Mouse (Mus musculus): ENCODE data around the gene Lgals1.
A peak's percentile ranks its signal among the peaks of the same experiment; 100 is the strongest.

Lgals1 gene

GRCm38 (mm10) chr15:78942663-78943062 is 16.1 kb downstream of the Lgals1 start:
- DNase-seq = peak; percentile 90

DNA sequence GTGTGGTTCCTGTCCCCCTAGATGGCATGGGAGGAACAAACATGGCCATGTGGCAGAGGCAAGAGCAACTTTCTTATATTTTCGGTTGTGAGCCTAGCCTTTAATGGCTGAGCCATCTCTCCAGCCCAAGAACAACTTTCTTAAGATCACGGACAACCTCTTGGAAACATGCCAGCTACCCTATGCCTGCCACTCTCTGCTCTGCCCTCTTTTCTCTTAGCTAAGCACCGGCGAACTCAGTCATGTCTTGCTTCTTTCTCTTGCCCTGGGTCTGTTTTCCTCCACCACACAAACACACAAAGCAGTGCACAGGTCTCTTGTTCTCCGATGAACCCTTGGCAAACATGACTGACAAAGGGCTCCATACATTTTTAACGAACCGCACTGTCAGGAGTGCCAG is 19.7 kb downstream of the Lgals1 start:
- no peak for DNase-seq

DNA sequence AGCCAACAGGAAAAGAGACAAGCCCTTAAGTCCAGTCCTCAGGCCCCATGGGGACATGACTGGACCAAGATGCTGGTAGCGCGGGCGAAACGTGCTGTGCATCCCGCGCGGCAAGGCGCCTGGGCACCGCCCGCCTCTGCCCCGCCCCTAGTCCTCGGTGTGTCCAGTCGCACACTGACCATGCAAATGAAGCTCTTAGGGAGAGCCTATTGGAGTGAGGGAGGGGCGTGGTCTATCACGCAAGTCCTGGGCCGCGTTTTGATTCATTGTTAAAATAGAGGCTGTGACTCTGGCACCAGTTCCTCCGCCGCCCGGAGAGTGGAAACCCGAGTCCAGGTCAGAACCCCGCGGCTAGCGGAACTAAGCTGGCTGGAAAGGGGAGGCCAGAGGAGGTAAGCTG is 21.1 kb downstream of the Lgals1 start, which contains the start of gene Triobp:
Gene Triobp, plus strand, starts transcription at position 68 of the 400 bp plus-strand sequence.
- DNase-seq = peak; percentile 94

DNA sequence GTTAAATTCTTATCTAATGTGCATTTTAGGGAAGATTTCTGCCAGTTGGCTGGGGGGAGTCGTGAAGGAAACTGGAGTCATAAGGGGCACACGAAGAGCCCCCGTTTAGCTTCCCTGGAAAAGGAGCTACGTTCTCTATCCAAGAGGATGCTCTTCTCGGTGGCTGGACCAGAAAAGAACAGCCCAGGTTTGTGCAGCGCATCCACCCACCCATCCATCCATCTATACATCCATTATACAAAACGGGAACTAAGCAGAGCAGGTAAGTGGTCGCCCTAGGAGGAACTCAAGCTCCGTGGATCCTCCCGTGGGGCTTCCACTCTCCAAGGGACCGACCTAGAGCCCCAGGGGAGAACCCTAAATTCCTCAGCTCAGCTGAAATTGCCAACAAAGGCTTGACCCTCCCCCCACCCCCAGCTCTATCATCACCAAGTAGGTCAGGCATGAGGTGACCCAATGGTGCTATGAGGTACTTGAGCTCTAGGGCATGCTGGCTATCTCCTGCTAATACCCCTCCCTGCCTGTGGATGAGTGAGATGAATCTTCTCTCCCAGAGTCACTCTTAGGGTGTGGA is 21.7 kb downstream of the Lgals1 start:
- no peak for DNase-seq

DNA sequence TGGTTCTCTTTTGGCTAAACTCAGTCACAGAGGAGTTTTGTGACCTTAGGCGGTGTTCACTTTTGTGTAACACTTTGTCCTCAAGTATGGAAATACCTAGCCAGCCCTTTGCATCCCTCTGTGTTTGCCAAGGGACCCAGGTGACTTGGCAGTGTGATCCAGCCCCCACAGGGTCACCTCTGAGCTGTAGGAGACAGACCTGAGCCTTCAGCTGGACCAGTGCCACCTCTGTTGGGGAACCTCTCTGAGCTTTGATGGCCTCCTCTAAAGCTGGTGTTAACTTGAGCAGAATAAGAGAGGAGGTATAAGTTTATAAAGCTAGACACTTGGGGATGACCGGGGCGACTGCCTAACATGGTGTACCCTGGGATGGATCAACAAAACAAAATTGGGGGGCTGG is 22.4 kb downstream of the Lgals1 start:
- DNase-seq = no peak

DNA sequence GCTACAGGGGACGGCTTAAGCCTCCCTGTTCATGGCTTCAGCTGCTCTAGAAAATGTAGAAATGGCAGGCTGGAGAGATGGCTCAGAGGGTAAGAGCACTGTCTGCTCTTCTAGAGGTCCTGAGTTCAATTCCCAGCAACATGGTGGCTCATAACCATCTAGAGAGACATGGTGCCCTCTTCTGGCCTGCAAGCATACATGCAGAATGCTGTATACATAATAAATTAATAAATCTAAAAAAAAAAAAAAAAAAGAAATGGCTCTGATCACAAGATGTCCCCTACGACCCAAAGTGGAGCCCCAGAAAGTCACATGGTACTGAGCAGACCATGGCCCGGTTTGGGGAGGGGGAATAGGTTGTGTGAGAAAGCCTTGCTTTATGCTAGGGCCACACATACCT is 29.1 kb downstream of the Lgals1 start:
- no peak for DNase-seq

GRCm38 (mm10) chr15:78956351-78956750 is 29.8 kb downstream of the Lgals1 start:
- peak; percentile 56 for DNase-seq

- DNase-seq = no peak
Observed at GRCm38 (mm10) chr15:78957021-78957420, 30.5 kb downstream of the Lgals1 start.

DNA sequence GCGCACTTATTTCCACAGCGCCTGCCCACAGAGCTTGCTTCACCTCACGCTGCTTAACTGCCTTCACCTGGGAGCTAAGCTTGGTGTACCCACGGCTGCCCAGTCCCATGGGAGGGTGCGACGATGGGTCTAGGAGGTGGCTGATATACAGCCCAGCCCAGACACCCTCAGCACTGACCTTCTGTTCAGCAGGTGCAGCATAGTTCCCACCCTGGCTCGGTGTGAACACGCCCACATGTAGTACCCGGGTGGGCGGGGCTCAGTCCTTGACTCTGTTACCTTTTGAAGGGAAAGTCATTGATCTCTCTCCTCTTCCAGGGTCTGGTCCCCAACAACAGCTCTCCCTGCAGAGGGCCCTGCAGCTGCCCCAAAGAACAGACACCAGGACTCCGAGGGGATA is 33.0 kb downstream of the Lgals1 start:
- DNase-seq = no peak

- DNase-seq = peak; percentile 60
Observed at GRCm38 (mm10) chr15:78960088-78960487, 33.6 kb downstream of the Lgals1 start.

DNA sequence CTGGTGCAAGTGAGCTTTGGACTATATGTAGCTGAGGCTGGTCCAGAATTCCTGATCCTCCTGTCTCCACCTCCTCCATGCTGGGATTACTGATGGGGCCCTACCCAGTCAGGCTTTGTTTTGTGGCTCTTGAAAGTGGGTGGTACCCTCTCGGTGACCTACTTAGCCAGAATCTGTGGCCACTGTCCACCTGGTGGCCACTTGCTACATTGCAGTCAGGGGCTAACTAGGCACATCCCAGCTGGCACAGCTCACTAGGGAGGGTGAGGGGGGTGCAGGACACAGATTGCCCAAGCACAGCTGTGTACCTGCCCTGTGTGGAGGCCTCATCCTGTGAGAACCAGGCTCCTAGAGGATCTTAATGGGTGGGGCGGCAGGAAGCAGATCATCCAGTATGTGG is 36.4 kb downstream of the Lgals1 start:
- peak; percentile 85 for DNase-seq

DNA sequence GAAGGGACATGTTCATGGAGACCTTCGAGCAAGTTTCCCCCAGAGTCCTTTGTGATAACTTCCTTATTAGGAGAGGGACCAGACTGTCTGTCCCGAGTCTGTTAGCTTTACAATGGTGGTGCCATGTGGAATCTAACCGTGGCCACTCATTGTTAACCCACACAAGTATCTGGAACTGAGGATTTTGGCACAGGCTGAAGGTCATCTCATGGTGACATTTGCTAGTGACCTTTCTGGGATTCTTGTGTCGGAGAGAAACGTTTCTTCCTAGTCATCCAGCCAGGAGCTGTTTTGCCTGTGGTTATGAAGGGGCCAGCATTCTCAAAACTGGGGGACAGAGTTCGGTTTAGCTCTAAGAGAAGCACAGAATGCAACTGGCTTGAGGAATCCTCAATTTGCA is 45.1 kb downstream of the Lgals1 start:
- DNase-seq = no peak

DNA sequence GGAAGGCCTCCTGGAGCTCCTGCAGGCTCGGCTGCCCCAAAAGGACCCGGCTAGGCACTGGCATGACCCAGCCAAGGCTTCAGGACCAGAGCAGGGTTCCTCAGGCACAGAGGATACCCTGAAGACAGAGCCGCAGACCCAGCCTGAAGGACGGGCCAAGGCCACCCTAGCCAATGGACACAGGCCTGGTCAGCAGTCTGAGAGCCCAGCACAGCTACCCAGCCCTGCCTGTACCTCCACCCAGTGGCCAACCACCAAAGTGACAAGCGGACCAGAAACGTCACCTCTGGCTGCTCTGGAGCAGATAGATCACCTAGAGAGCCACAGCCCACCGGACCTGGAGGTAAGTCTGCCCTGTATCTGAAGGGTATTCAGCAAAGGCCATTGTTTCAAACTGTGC is 47.4 kb downstream of the Lgals1 start:
- no peak for DNase-seq

GRCm38 (mm10) chr15:78977676-78978159 is 51.2 kb downstream of the Lgals1 start:
- DNase-seq = peak; percentile 62

- DNase-seq = peak; percentile 88
Observed at GRCm38 (mm10) chr15:78978875-78979274, 52.4 kb downstream of the Lgals1 start.

Measured in lung, postnatal 36 days (tissue).